Mouse (Mus musculus) small intestine, adult 2 months (tissue): ENCODE data around the gene Tcf7. TPM values are rescaled to one million over a fixed set of nuclear protein-coding genes. Genes with fewer than 3 reads are reported as not detected.

Experiments used
- H3K27ac ChIP-seq: fragments of 200-500 bp; 2 replicates; pipeline ENCODE4 v1.5.1; 2012; ENCODE audit warnings: low read depth, low read length, control low read depth, inconsistent platforms; ENCODE audit not compliant: insufficient read depth
- H3K27me3 ChIP-seq: fragments of 200-500 bp; 2 replicates; pipeline ENCODE4 v1.6.1; 2012; ENCODE audit warnings: mild to moderate bottlenecking, moderate library complexity, low read length, inconsistent platforms; ENCODE audit not compliant: control insufficient read depth, insufficient read depth
- H3K36me3 ChIP-seq: fragments of 200-500 bp; 2 replicates; pipeline ENCODE4 v1.6.1; 2012; ENCODE audit warnings: mild to moderate bottlenecking, low read length, control low read depth, inconsistent platforms; ENCODE audit not compliant: control insufficient read depth, insufficient read depth
- H3K4me1 ChIP-seq: fragments of 200-500 bp; 2 replicates; pipeline ENCODE4 v1.6.1; 2012; ENCODE audit warnings: low read length, inconsistent platforms, mixed read lengths; ENCODE audit not compliant: control insufficient read depth, insufficient read depth, insufficient read length
- H3K4me3 ChIP-seq: fragments of 200-500 bp; 2 replicates; pipeline ENCODE4 v1.5.1; 2012; ENCODE audit warnings: low read depth, mild to moderate bottlenecking, control low read depth, inconsistent platforms, low read length, moderate library complexity
- CTCF ChIP-seq: fragments of 200-500 bp; IDR thresholded peaks from 2 replicates; pipeline ENCODE4 v1.5.1; 2012; ENCODE audit warnings: low read depth, mild to moderate bottlenecking, control low read depth, inconsistent platforms, low read length, moderate library complexity, mixed read lengths; ENCODE audit not compliant: insufficient replicate concordance, insufficient read length; ENCODE audit errors: extremely low read depth
- POLR2A ChIP-seq: fragments of 200-500 bp; IDR thresholded peaks from 2 replicates; pipeline ENCODE4 v1.6.1; 2012; ENCODE audit warnings: low read depth, mild to moderate bottlenecking, control low read depth, inconsistent platforms, low read length, moderate library complexity
- WGBS: fragments of 180-500 bp; shearing (Covaris S2); methylation state at CpG from one replicate; pipeline ENCODE4 v1.1.7; 2018; 5-methylcytosine and 5-hydroxymethylcytosine counted together
- polyA plus RNA-seq: library from polyadenylated mRNA; depleted of rRNA; stranded (reverse); fragments of >200 nt; gene quantifications from 2 replicates; pipeline ENCODE4 v1.2.3, GENCODE M21; 2012

Tcf7 gene
- polyA plus RNA-seq, 1 experiment, result 10.7 TPM

DNA sequence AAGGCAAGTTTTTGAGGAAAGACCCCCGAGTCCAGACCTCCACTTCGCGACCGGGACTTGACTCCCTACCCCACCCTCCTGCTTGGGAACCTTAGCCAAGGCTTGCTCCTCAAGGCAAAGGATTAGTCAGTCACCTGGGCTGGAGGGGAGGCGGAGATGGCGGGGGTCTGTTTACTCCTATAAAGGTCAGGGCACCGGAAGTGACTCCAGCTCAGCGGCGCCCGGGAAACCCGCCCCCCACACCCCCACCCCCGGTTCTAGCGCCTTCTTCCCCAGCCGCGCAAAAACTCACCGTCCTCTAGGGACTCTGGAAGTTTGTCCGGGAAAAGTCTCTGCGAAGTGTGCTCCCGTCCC lies 417 bp downstream of the Tcf7 start:
- WGBS, result 5% methylated on average over 19 of the region's 19 CpGs

DNA sequence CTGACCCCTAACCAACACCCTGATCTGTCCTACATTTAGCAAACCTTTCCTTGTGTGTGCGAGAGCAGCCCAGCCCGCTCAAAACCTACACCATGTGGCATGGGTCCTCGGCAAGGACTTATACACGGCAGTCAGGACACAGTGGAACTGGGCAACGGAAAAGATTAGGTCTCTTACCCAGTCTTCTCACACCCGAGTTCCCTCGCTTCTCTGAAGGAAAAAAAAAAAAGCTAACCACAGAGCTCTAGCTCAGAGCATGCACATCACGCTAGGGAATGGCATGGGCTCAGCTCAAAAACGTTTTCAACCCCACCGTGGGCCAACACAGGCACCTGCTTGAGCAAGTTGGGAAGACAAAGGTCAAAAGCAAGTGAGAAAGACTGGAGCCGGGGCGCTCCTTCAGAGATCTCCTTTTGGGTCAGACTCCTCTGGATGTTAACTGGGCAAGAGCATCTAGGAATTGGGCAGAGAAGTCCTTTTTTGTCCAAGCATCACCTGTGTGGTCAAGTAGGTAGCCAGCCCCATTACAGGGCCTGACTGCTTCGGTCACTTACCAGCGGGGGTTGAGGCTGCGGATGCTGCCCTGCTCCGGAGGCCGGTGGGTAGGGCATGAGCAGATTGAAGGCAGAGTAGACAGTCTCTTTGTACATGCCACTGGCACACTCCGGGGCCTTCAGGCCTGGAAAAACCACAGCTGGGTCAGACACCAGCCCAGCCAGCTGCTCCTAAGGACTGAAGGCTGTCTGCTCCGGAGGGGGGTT lies 1.1 kb downstream of the Tcf7 start:
- TF ChIP-seq POLR2A, result no peak
- TF ChIP-seq CTCF, result no peak
- WGBS, result 67% methylated on average over 19 of the region's 19 CpGs
- H3K36me3 ChIP-seq, result no peaks in the 10 kb centered on the region
- H3K27ac ChIP-seq, result no peak overlapping the region
- H3K4me3 ChIP-seq, result peak overlapping the region; percentile 63
- H3K27me3 ChIP-seq, result peaks cover 4% of the 10 kb centered on the region; the same call in 1 of the 2 replicates
- H3K4me1 ChIP-seq, result peaks cover 11% of the 10 kb centered on the region

More for the DNA sequence above, 417 bp downstream of the Tcf7 start:
- Histone ChIP-seq H3K4me3 (peak overlapping the region; percentile 63), H3K27me3 (peaks cover 4% of the 10 kb centered on the region; the same call in 1 of the 2 replicates), H3K27ac (no peak overlapping the region), H3K36me3 (no peaks in the 10 kb centered on the region), H3K4me1 (peaks cover 11% of the 10 kb centered on the region)
- TF ChIP-seq POLR2A (no peak), CTCF (no peak)

DNA sequence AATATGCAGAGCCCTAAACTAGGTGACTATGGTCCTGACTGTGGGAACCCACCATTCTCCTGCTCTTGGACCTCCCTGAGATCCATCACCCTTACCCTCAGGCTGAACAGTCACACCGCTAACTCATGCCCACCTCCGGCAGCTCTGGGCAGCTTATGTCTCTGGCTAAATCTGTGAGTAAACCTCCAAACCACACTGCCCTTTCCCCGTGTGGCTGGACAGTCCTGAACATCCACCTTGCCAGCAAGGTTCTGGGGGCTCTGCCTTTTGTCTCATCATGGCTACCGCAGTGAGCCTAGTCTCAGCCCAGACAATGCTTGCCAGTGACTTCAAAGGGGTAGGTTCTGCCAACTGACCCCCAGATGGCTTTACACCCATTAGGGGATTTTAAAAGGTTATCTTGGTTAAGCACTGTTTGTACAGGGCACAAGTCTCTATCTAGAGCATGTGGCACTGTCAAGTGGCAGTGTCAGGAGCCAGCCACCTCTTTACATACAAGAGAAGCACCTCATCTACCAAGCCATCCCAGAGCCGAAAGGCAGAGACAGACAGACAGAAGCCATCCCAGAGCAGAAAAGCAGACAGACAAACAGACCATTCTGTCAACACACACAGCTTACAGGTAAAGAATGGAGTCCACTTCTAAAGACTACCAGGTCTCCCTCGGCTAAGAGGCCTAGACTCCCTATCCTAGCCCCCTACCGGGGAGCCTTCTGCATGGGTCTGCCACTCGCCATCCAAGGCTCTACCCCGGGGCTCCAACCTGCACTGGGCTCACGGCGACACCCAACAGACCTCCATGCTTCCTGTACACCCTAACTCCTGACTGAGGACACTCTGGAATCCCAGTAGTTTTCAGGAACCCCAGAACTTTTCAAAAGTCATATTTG lies 2.0 kb downstream of the Tcf7 start:
- TF ChIP-seq POLR2A (no peak), CTCF (no peak)
- 92% methylated on average over 11 of the region's 11 CpGs for WGBS
- H3K27me3 ChIP-seq, result peaks cover 4% of the 10 kb centered on the region; the same call in 1 of the 2 replicates
- H3K27ac ChIP-seq, result no peak overlapping the region
- peaks cover 11% of the 10 kb centered on the region for H3K4me1 ChIP-seq
- H3K4me3 ChIP-seq, result peak overlapping the region; percentile 44
- no peaks in the 10 kb centered on the region for H3K36me3 ChIP-seq

DNA sequence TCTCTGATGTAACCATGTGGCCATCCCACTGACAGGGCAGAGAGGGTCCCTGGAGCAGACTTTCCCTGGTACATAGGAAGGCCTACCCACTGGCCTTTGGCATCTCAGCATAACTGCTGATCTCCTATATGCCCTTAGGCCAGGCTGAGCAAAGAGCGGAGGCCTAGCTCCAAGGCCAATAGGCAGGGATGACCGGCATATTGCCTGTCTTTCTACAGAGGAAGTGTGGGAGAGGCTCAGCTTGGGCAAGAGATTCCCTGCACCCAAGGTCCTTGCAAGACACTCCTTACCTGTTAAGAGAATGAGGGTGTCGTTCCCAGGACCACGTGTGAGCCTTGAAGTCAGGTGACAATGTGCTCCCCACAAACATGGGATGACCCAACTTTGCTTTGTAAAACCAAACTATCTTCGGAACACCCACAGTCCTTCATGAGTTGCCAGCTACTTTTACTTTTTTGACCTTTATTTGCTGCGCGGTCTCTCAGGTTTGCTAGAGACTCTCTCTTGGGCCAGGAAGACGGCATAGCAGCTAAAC lies 3.1 kb downstream of the Tcf7 start:
- H3K27ac ChIP-seq, result no peak overlapping the region
- H3K36me3 ChIP-seq, result no peaks in the 10 kb centered on the region
- H3K4me1 ChIP-seq, result peaks cover 11% of the 10 kb centered on the region
- no peak overlapping the region for H3K4me3 ChIP-seq
- WGBS, result 90% methylated on average over 8 of the region's 8 CpGs
- TF ChIP-seq CTCF (no peak), POLR2A (no peak)
- H3K27me3 ChIP-seq, result peaks cover 4% of the 10 kb centered on the region; the same call in 1 of the 2 replicates

DNA sequence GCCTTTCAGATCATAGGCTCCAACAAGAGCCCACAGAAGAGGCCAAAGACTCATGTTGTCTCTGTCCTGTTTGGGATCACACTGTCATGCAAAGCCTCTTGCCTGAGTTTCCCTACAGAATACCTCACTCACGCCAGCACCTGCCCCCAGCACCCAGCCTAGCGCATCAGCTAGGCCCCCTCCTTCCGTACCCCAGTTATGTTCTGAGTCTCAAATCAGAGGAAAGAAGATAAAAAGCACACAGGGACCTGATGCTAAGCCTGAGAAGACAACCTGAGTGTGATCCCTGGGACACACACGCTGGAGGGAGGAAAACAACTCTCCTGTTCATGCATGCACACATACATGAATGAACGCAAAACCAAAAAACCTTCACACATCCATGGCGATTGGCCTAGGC lies 3.8 kb downstream of the Tcf7 start:
- no peak for TF ChIP-seq POLR2A
- no peak for TF ChIP-seq CTCF
- H3K36me3 ChIP-seq, result no peaks in the 10 kb centered on the region
- H3K27ac ChIP-seq, result no peak overlapping the region
- 98% methylated on average over 6 of the region's 6 CpGs for WGBS
- peaks cover 7% of the 10 kb centered on the region; the same call in 1 of the 2 replicates for H3K4me1 ChIP-seq
- H3K27me3 ChIP-seq, result peaks cover 4% of the 10 kb centered on the region; the same call in 1 of the 2 replicates
- no peak overlapping the region for H3K4me3 ChIP-seq

DNA sequence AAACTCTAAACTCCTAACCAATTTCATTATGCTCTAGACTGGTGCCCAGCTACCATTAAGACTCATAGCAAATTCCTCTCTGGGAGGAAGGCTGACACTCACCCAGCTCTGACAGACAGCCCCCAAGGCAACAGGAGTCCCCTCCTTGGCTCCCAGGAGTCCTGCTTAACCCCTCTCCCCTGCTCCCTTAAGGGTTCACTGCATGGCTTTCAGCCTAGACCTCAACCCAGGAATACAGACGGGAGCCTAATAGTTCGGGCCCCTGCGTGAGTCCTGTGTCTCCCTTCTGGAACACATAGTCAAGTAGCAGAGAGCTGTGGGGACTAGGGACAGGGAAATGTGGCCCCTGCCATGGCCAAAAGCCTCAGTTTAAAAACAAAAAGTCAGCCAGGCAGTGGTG lies 4.7 kb downstream of the Tcf7 start:
- 90% methylated on average over 3 of the region's 3 CpGs for WGBS
- Histone ChIP-seq H3K4me3 (no peak overlapping the region), H3K4me1 (no peaks in the 10 kb centered on the region; the same call in 1 of the 2 replicates), H3K27ac (no peak overlapping the region), H3K27me3 (peaks cover 3% of the 10 kb centered on the region; the same call in 1 of the 2 replicates), H3K36me3 (no peaks in the 10 kb centered on the region)
- no peak for TF ChIP-seq POLR2A
- no peak for TF ChIP-seq CTCF

DNA sequence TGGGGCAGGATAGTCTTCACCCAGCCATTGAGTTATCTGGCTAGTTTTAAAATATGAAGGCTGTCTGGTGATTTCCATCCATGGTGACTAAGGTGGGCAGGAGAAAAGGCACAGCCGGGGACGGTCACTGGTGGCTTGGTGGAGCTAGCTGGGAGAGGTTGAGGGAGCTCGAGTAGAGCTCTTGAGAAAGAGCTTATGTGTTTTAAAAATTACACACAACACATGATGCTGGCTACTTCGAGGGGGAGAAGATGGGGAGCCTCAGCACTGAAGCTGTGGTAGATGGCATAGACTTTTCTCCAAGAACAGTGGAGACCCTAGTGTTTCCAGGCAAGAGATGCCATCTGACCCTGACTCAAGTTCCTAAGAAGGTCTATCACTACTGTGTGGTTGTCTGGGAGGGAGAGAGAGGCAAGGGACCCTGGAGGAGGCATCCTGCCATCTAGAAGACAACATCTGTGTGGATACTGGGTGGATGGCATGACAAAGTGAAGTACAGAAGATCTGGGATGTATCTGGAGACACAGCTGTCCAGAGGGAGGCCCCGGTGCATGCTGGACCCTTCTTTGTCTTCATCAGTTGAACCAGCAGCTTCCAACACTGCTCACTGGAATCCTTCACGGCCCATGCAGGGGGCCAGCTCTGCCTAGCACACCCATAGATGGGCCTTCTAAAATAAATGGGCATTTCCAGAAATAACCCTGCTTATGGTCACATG lies 5.2 kb downstream of the Tcf7 start:
- WGBS, result 90% methylated on average over 6 of the region's 6 CpGs
- Histone ChIP-seq H3K36me3 (no peaks in the 10 kb centered on the region), H3K27me3 (no peaks in the 10 kb centered on the region), H3K27ac (no peak overlapping the region), H3K4me1 (peaks cover 3% of the 10 kb centered on the region; the same call in 1 of the 2 replicates), H3K4me3 (no peak overlapping the region)
- no peak for TF ChIP-seq CTCF
- no peak for TF ChIP-seq POLR2A
